Mouse (Mus musculus) telencephalon, adult 2 months (tissue): Measurements from ENCODE around the gene Actr1b.

Source experiments
- DNase-seq: peaks from one replicate; pipeline ENCODE4 v3.0.0-alpha.2; 2011; ENCODE audit warnings: low read depth, low spot score

The Actr1b gene

DNA sequence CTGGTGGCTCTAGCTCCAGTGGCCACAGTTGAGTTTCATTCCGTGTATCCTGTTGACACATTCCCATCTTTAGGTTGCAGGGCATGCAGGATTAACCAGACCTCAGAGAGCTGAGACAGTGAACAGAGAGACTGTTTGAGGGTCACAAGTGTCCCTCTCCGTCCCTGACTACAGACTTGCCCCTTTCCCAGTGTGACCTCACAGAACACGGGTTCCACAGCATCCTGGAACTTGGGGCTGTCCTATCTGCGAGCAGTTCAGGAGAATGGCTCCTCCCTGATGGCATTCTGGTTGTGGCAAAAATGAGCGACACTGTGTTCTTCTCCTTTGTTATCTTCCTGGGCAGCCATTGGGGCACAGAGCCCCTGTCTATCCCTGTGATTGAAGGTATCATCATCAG lies at the start of gene Actr1b:
Gene Actr1b (minus strand): TSS at position 112 of the 400 bp plus-strand sequence.
- DNase-seq = no peak

DNA sequence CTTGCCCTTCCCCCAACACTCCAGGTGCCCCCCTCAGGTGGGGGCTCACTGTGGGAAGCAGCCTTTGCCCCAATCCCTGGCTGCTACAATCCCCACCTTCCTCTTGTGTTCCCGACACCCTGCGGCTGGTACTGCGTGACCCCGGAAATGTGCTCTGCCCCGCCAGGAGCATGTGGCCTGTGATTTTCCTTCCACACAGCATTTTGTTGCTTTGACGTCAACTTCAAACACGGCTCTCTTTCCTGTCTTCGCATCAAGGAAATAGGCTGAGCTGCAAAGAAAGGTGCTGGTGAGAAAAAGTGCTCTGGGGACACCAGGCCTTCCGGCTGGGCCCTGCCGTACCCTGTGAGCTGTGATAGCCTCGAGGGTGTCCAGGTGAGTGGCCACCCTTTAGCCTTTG lies 47.3 kb upstream of the Actr1b start, which contains the start of gene Zap70:
Gene Zap70 (plus strand): TSS at position 231 of the 400 bp plus-strand sequence.
- no peak for DNase-seq

DNA sequence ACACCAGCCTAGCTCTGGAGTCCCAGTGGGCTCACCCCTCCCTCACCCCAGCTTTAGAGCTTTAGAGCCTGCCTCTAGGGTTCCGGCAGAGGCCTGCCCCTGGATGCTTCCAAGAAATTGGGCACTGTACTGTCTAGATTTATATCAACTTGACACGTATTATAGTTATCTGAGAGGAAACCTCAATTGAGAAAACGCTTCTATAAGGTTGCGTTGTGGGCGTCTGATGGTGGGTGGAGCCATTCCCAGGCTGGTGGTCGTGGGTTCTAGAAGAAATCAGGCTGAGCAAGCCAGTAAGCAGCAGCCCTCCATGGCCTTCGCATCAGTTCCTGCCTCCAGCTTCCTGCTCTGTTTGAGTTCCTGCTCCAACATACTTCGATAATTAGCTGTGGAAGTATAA lies 46.8 kb upstream of the Actr1b start:
- DNase-seq = no peak

DNA sequence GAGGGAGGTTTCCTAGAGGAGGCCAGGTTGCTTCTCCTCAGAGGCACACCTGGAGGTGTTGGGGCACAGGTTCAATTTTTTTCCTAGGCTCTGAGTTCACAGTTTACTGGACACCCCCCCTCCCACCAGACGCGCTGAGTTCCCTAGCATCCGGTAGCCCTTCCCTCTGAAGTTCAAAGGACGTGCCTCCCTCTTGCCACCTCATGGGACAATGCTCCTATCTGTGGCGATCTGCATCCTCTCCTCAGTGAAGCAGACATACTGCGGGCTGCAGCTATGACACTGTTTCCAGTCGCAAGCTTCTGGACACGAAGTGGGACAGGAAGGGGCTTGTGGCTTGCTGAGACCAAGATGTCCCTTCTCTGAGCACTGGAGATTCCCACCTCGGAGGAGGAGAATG lies 46.2 kb upstream of the Actr1b start:
- no peak for DNase-seq

DNA sequence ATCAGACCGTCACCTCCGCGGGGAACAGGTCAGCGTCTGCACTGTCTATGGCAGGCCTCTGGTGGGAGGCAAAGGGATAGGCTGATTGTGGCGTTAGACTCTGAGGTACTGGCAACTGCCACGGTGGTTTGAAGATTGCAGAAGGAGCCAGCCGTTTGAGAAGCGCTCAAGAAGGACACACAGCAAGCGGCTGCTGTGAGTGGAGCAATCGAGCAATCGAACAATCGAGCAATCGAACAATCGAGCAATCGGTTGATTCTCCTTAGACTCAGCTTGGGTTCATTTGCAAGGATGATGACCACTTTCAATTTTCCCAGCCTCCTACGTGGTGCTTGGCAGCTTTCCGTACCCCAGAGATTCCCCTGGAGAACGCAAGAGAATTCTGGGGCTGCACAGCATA lies 44.9 kb upstream of the Actr1b start:
- no peak for DNase-seq

DNA sequence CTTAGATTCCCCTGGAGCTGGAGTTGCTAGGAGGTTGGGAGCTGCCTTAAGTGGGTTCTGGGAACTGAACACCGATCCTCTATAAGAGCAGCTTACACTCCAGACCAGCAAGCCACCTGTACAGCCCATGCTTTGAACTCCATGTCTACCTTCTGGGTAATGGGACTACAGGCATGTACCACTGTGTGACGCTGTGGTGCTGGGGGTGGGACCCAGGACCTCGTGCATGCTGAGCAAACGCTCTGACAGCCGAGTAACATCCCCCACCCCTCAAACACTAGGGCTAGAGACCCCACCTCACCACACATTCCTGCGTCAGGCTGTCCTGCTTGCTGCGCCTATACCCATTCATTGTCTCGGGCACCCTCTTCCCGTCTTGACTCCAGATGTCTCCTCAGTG lies 44.3 kb upstream of the Actr1b start:
- DNase-seq = no peak

DNA sequence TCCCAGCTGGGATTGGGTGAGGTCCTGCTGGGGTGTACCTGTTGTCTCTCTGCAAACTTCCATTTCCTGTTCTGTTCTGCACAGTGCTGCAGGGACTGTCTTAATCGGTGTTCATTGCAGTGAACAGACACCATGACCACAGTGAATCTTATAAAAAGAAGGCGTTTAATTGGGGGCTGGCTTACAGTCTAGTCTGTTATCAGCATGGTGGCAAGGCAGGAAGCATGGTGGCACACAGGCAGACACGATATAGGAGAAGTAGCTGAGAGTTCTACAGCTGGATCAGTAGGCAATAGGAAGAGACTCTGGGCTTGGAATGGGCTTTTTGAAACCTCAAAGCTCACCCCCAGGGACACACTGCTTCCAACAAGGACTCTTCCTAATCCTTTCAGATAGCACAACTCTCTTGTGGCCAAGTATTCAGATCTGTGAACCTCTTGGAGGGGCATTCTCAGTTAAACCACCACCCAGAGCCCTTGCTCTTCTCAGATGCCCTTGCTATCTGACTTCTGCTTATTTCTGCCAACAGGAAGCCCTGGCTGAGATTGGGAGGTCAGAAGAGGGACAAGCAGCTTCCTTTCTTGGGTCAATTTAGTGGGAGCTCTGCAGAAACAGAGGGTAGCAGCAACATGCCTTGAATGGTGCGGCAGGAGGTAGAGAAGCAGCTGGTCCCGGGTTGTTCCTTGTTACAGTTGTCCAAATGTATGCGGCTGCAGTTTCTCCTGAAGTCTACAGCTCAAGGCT lies 39.9 kb upstream of the Actr1b start:
- DNase-seq = no peak

DNA sequence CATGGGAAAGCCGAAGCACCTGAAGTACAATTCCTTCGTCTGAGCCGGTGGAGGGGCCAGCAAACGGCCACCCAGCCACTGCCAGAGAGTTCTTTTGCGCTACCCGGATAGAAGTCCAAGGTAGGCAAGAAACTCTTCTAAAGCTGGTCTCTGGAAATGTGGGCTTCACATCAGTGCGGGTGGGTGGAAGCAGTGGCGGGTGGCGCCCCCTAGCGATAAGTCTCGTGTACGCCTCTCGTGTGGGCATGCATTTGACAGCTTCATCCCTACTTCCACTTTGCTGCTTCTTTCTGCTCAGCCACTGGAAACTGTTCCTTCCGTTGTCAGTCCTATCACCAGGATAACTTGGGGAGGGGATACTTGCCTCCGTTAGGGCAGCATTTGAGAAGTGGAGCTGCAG lies 32.2 kb upstream of the Actr1b start:
- no peak for DNase-seq

DNA sequence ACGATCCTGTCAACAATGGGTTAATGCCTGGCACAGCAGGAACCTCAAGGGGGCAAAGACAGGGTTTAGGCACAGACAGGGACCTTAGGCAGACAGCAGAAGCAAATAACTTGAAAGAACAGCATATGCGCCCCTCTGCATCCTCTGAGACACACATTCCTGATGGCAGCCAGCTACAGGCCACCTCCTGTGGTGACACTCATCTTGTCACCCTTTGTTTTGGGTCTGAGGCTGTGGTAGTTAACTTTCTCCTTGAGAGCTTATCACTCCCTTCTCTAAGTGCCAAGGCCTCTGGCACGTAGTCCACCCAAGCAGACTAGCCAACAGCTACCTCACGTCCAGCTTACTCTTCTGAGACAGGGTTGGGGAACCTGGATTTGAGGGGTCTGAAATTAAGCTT lies 31.4 kb upstream of the Actr1b start:
- no peak for DNase-seq

DNA sequence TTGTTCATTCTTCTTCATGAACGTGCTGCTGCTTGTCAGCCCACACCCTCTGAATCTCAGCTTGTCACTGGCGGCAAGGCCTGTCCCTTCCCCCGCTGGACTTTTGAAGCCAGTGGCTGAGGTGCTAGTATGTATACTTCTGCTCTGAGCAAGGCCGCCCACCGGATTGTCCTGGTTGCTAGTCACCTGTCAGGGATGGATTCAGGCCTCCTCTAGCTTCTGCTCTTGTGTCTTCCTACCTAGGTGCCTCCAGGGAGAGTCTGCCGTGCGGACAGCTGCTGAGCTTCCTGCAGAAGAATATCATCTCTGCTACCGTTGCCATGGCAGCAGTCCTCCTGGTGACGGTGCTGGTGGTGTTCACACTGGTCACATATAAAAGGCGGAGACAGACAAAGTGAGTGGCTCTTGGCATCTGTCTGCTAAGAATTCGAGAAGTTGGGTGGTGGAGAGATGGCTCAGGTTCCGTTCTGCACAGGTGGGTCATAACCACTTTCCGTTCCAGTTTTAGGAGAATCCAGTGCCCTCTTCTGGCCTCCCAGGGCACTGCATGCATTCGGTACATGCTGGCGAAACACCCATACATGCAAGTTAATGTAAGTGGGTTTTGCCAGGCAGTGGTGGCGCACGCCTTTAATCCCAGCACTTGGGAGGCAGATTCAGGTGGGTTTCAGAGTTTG lies 30.2 kb upstream of the Actr1b start:
- peak; percentile 72 for DNase-seq

DNA sequence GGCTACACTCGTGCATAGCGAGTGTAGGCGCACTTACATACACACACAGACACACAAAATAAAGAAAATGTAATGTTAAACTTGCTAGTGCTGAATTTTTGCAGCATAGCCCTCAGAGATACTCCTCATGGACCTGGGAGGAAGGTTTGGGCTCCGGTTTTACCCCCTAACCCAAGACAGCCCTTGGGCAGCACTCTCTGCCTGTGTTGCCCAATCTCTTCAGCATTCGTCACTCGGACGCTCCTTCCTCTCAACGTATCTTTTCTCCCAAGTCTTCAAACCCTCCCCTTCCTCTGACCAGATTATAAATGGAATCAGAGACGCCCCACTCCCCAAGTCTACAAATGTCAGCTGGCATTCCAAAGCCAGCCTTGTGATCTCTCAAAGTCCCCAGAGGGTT lies 28.8 kb upstream of the Actr1b start:
- DNase-seq = no peak

DNA sequence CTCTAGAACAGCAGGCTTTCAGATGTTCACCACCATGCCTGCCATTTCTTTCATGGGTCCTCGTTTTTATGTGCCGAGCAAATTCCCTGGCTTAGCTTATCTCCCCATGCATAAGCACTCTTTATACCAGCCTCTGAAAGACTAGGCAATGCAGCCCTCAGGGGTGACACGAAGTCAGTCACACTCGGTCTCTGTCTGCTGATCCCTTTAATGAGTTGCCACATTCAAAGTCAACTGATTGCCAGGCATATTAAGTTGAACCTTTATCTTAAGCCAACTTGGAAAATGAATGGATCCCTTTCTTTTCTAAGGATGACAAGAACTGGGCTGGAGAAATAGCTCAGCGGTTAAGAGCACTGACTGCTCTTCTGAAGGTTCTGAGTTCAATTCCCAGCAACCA lies 25.0 kb upstream of the Actr1b start:
- DNase-seq = no peak

DNA sequence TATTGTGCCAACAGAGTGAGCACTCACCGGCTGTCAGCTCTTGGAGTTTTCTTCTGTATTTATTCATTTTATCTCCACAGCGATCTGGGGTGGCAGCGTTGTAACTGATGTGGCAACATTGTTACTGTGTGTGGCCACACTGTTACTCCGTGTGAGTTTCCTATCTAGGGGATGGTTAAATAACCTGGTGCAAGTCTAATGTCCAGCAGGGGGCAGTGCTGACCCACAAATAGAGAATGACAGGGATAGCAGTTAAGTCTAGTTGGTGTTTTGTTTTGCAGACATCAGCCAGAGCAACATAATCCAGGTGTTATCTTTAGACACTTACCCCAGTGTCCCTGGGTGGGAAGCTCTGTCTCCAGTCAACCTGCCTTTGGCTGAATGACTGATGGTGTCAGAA lies 23.1 kb upstream of the Actr1b start:
- peak; percentile 78 for DNase-seq

DNA sequence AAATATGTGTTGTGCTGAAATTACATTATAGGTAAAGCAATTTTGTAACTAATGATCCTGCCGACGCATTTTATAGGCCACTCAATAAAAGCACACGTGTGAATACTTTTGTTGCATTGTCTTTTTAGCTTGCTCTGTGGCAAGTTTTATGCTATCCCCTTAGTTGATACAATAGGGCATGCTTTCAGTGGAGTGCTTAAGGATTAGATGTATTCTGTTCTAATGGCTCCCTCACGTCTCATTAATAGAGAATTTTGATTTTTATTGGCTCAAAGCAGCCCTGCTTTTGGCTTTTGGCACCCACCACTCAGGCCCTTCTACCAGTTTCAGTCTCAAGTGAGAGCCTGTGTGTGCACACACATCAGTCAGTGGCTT lies 9.8 kb upstream of the Actr1b start:
- no peak for DNase-seq

DNA sequence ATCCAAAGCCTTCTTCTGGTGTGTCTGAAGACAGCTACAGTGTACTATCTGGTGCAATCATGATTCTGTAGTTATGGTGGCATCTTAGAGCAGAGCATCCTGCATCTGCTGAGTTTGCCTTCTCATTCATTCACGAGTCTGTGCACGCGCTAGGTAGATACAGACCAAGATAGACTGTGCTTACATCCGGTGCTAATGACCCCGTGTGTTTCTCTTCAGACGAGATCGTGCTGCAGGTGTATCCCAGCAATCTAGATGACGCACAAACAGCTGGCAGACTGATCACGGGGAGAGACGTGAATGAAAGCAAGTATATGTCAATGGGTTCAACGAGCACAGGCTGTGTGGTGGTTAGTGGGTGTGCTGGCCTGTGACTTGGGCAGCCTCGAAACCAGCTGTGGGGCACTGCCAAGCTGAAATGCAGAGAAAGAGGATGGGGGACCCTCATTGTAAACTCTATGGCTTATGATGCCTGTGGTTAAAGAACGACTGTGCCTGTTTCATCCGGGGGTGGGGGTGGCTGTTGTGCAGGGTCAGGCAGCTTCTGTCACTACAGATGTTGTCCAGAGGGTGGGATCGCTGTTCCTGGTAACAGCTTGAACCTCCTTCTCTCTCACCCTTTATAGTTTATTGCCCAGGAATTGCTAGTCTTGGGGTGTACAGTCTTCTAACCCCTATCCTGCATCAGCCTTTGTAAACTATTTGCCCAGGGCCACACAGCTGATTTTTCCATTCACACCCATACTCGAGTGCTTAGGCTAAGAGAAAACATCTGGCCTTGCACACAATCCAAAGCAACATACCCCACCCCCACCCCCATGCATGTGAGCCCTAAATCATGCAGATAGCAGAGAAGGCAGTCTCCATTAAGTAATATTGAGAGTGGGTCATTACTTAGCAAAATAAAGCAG lies 9.2 kb upstream of the Actr1b start:
- no peak for DNase-seq

DNA sequence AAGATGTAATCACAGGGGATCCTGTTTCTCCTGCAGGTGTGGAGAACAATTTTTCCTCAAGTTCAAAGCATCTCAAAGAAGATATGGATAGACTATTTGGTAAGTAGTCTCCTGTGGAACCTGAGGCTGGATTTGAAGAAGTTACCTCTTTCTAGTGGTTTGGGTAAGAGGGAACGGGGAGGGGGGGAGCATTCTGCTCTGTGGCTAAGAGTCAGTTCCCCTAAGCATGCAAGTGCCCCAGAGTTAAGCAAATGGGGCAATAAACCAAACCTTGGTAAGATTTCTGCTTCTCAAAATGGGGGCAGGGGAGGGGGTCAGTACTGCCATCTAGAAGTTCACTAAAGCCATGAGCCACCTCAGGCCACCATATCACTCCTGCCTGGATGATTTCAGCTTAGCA lies 4.6 kb upstream of the Actr1b start:
- DNase-seq = no peak

DNA sequence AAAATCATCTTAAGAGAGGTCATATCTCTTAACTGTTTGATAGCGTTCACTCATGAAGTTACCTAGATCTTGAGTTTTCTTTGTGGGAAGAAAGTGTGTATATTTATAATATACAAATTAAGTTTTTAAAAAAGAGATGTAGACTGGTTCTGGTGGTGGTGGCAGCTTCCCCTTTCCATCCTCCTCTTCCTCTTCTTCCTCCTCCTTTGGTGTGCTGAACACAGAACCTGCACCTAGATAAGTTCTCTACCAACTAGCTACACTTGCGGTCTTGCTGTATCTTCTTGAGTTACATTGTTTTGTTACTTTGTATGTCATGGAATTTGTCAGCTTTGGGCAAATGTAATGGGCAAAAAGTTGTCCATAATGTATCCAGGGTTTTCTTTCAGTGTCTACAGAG lies 3.1 kb downstream of the Actr1b start:
- no peak for DNase-seq

DNA sequence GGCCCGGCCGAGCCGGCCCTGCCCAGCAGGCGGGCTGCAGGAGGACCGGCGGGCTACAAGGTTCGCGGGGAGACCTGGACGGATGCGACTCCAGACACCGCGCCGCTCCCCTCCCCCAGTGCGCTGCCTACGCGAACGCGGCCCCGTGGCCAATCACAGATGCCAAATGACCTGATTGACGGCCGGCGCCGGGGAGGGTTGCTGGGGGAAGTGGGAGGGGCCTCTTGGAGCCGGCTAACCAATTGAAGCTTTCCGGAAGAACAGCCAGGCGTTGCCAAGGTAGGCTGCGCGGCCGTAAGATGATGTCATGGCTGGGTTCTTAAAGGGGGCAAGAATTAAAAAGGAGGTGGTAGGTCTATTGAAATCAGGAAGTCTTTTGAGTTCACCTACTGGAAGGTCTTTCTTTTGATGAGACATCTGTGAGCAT lies 4.4 kb downstream of the Actr1b start, which contains the start of gene 4933424G06Rik:
Gene 4933424G06Rik (plus strand): TSS at position 296 of the 427 bp plus-strand sequence.
- peak; percentile 98 for DNase-seq

DNA sequence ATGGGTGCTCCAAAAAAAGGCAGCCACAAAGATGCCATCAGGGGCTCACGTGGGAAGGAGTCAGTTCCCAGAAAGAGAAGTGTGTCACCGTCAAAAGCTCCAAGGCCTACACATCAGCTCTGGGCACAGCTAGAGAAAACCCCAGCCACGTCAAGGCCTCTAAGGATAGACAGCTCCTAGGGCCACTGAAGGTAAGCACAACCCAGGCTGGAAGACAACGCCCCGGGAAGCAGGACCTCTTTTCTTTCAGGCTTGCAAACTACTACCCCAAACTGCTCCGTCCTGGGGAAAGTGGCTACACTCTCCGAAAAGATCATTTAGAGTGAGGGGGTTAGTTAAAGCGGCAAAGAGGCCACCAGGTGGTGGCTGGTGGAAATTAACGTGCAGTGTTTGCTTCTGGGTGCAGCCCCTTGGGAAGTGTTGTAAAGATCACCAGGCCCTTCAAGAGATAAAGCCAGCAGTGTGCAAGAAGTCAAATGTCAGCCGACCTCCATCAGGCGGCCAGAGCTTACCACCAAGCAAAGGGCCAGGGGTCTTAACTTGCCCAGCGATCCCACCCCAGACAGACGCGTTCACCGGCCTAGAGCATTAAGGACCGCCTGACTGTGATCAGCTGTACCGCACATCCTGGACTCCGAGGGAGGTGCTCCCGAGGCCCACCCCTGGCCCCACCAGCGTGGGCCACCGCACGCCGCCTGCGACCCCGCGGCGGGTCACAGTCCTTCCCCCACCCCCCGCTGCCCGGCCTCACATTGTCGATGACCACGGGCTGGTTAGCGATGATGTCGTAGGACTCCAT lies 5.0 kb downstream of the Actr1b start:
- DNase-seq = no peak

DNA sequence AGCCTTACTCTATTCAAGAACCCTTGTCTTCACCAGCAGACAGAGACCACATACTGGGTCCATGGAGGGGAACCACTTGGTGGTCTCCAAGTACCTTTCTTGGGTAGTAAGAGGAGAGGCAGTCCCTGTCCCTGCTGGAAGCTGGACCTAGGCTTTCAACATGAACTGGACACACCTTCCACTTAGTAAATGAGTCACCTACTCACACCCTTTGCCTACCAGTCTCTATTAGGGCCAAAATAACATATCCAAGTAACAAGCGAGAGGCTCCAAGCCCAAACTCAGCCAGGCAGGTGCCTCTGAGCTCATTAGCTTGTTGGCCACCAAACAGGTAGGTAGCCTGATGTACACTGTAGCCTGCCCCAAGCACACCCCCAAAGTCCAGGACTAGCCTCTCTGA lies 5.6 kb downstream of the Actr1b start:
- no peak for DNase-seq

DNA sequence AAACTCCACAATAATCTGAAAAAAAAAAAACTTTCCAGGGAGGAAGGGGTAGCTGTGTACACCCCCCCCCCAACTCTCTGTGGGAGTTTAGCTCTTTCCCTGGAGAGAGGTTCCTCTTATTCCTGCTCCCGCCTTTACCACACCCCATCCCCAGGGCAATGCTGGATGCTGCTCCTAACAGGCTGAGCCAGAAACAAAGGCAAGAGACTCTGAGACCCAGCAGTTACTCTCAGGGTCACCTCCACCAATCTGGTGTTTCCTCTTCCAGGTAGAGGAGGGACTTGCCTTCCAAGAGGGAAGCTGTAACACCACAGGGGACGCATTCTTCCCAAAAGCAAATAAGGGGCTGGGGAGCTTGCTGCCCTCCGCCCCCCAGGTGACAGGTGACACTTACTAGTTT lies 6.4 kb downstream of the Actr1b start:
- no peak for DNase-seq
